Mouse (Mus musculus) hindbrain, postnatal 0 days (tissue): ENCODE data around the gene Adprhl1. TPM values are rescaled to one million over a fixed set of nuclear protein-coding genes. Genes with fewer than 3 reads are reported as not detected.
A peak's percentile ranks its signal among the peaks of the same experiment; 100 is the strongest.

Experiments
- ATAC-seq: fragments of 200-750 bp; cut with Nextera tagmentation; 2 replicates; pipeline ENCODE4 v1.8.0; 2017; ENCODE audit warnings: mild to moderate bottlenecking, moderate TSS enrichment, moderate library complexity
- DNase-seq: peaks from one replicate; pipeline ENCODE4 v3.0.0-alpha.2; 2015; ENCODE audit warnings: low spot score
- H3K27ac ChIP-seq: fragments of 300-500 bp; sonication (generic); 2 replicates; pipeline ENCODE4 v1.5.1; 2014; ENCODE audit warnings: mild to moderate bottlenecking
- H3K27me3 ChIP-seq: fragments of 300-500 bp; sonication (generic); 2 replicates; pipeline ENCODE4 v1.6.1; 2014; ENCODE audit warnings: low read length, mixed read lengths; ENCODE audit not compliant: insufficient read depth
- H3K36me3 ChIP-seq: fragments of 300-500 bp; sonication (generic); 2 replicates; pipeline ENCODE4 v1.6.1; 2014; ENCODE audit warnings: low read length, mixed read lengths; ENCODE audit not compliant: insufficient read depth
- H3K4me1 ChIP-seq: fragments of 300-500 bp; sonication (generic); 2 replicates; pipeline ENCODE4 v1.6.1; 2014; ENCODE audit warnings: antibody characterized with exemption, low read length, mixed read lengths; ENCODE audit not compliant: insufficient read depth
- H3K4me2 ChIP-seq: fragments of 300-500 bp; sonication (generic); 2 replicates; pipeline ENCODE4 v1.6.1; 2014; ENCODE audit warnings: low read depth, mild to moderate bottlenecking, low read length, moderate library complexity, mixed read lengths
- H3K4me3 ChIP-seq: fragments of 300-500 bp; sonication (generic); 2 replicates; pipeline ENCODE4 v1.5.1; 2014; ENCODE audit warnings: low read length
- H3K9ac ChIP-seq: fragments of 300-500 bp; sonication (generic); replicated peaks from 2 replicates; pipeline ENCODE4 v1.6.1; 2014; ENCODE audit warnings: mild to moderate bottlenecking, low read length, moderate library complexity, mixed read lengths
- H3K9me3 ChIP-seq: fragments of 300-500 bp; sonication (generic); 2 replicates; pipeline ENCODE4 v1.6.1; 2016; ENCODE audit warnings: low read length, mixed read lengths
- CTCF ChIP-seq: IDR thresholded peaks from 2 replicates; pipeline ENCODE4 v1.5.1; 2016; ENCODE audit warnings: antibody characterized with exemption, control low read depth, low read depth
- WGBS: fragments of 180-500 bp; shearing (Covaris S2); extraction: QIAGEN DNeasy Blood & Tissue Kit; methylation state at CpG from one replicate; pipeline ENCODE4 v1.1.7; 2014; 5-methylcytosine and 5-hydroxymethylcytosine counted together
- polyA plus RNA-seq: library from polyadenylated mRNA; unstranded; fragments of >200 nt; fragmentation: Nextera tagmentation; extraction: Ambion mirVana; gene quantifications from 2 replicates; pipeline ENCODE4 v1.2.1, GENCODE M21; 2015
- total RNA-seq: library from RNA; depleted of rRNA; stranded (reverse); fragments of >200 nt; gene quantifications from 2 replicates; pipeline ENCODE4 v1.2.3, GENCODE M21; 2014

Adprhl1 gene
- total and polyA plus RNA-seq, 2 experiments from 2014 or later = 0.14 TPM; not detected in 1

DNA sequence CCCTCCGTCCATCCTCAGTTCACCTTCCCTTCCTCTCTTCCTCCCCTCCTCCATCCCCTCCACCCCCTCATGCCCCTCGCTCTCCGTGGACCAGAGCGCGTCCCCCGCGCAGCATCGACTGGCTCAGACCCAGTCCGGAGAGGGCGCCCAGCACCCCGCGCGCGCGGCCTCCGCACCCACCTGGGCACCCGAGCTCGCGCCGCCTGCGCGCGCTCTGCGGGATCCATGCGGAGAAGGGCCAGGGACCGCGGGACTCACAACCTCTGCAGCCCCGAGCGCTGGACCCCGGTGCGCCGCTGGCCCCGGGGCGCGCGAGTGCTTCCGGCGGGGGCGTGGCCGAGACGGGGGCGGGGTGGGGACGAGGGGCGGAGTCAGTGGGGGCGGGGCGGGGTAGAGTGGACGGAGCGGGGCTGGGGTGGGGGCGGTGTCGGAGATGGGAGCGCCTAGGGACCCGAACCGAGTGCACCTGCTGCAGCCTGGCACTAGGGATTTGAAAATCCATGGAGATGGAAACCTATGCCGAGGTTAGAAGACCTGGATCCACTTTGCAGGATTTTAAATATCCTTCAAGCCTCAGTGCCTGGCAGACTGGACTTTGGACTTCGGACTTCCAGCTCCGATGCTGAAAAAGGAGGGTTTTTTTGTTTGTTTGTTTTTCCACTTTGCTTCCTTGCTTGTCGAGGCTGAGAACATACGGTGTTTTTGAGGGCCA, 53.5 kb downstream of the Adprhl1 start, which contains the start of gene Grtp1:
Grtp1 (minus strand) TSS at position 320 of the 712 bp plus-strand sequence.
- Histone ChIP-seq H3K4me2 (peak within 1 kb of the TSS; percentile 79), H3K36me3 (no peaks in the 10 kb centered on the region), H3K27ac (no peak within 1 kb of the TSS), H3K9ac (peak within 1 kb of the TSS; percentile 65), H3K4me3 (peak within 1 kb of the TSS; percentile 70), H3K9me3 (no peaks in the 10 kb centered on the region), H3K27me3 (peaks cover 15% of the 10 kb centered on the region; the same call in 1 of the 2 replicates), H3K4me1 (peaks cover 10% of the 10 kb centered on the region; the same call in 1 of the 2 replicates)
- WGBS = under 1% methylated on average over 53 of the region's 58 CpGs
- ATAC-seq = peak; percentile 74
- peak; percentile 52 for DNase-seq
- TF ChIP-seq CTCF = no peak

DNA sequence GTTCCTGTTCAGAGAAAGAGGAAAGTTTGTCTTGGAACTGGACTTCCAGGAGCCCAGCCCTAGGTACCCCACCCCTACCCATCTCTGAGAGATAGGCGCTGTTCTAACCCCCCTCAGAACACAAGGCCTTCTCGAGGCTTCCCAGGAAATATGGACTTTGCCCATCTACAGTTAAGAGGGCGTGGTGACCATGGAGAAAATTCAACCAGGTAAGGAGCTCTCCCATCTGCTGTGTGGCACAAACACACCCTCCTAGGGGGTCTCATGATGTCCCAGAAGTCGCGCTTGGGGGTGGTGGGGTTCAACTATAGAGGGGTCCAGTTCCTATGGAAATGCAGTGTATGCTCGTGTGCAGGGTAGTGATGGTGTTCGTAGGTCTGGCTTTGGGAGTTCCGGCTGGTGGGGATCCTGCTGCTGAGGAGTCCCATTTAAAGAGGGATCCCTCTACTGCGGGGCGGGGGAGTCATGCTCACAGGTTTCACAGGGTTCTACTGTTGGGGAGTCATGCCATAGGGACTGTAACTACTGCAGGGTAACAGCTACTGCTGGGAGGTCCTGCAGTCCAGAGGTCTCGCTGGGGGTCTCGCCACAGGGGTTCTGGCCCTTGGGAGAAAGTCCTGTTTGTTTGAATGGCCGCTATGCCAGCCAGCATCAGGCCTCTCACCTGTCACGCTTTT, 54.4 kb downstream of the Adprhl1 start:
- Histone ChIP-seq H3K27me3 (peaks cover 15% of the 10 kb centered on the region; the same call in 1 of the 2 replicates), H3K9ac (no peak overlapping the region; the same call in 1 of the 2 replicates), H3K4me2 (peak overlapping the region; percentile 79), H3K4me3 (peak overlapping the region; percentile 70), H3K36me3 (no peaks in the 10 kb centered on the region), H3K27ac (no peak overlapping the region), H3K9me3 (no peaks in the 10 kb centered on the region), H3K4me1 (peaks cover 10% of the 10 kb centered on the region; the same call in 1 of the 2 replicates)
- no peak for DNase-seq
- no peak for TF ChIP-seq CTCF
- 27% methylated on average over 14 of the region's 14 CpGs for WGBS
- ATAC-seq = no peak

DNA sequence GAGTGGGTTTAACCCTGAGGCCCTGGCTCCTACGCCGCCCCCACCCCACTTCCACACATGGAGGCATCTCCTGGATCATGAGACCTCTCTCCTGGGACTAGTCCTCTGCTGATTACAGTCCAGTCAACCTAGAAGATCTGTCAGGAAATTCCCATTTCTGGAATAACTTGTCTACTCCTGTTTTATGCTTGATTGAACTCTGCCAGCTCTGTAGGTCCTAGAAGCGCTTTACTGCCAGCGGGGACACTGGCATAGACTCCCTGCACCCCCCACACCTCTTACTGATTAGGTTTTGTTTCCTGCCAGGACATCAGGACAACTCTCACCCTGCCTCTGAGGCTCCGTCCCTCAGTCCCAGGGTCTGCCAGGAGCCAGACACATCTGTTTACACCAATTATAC, 56.5 kb downstream of the Adprhl1 start:
- Histone ChIP-seq H3K4me1 (peaks cover 10% of the 10 kb centered on the region; the same call in 1 of the 2 replicates), H3K9me3 (no peaks in the 10 kb centered on the region), H3K9ac (no peak overlapping the region), H3K4me2 (no peak overlapping the region), H3K4me3 (no peak overlapping the region), H3K27me3 (0 out of 2 replicates have a peak, but pooled peaks cover 6% of the 10 kb centered on the region), H3K36me3 (no peaks in the 10 kb centered on the region), H3K27ac (no peak overlapping the region)
- TF ChIP-seq CTCF = no peak
- no peak for DNase-seq
- no peak for ATAC-seq
- WGBS = 79% methylated on average over 5 of the region's 5 CpGs

DNA sequence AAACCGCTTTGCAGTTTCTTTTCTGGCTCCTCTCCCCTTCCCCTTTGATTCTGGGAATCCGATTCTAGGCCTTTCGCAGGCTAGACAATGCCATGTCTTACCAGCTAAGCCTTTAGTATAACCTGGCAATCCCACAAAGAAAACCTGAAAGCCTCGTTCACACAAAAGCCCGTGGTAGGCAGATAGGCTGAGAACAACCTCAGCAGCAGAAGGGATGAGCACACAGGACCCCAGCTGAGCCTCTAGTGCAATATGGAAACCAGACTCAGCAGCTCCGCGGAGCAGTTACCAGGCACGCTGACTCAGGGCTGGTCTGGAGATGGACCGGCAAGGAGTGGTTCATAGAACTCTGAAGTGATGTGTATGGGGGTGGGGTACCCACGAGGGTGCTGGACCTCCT, 59.1 kb downstream of the Adprhl1 start:
- no peak overlapping the region for H3K4me2 ChIP-seq
- H3K9ac ChIP-seq = peak overlapping the region; percentile 37; the same call in 1 of the 2 replicates
- no peaks in the 10 kb centered on the region for H3K27me3 ChIP-seq
- TF ChIP-seq CTCF = no peak
- H3K36me3 ChIP-seq = no peaks in the 10 kb centered on the region
- no peaks in the 10 kb centered on the region for H3K9me3 ChIP-seq
- WGBS = 31% methylated on average over 10 of the region's 10 CpGs
- H3K4me1 ChIP-seq = peaks cover 3% of the 10 kb centered on the region; the same call in 1 of the 2 replicates
- ATAC-seq (peak; percentile 67; the same call in 1 of the 2 replicates), DNase-seq (peak; percentile 20)
- no peak overlapping the region for H3K4me3 ChIP-seq
- H3K27ac ChIP-seq = peak overlapping the region; percentile 70; the same call in 1 of the 2 replicates

DNA sequence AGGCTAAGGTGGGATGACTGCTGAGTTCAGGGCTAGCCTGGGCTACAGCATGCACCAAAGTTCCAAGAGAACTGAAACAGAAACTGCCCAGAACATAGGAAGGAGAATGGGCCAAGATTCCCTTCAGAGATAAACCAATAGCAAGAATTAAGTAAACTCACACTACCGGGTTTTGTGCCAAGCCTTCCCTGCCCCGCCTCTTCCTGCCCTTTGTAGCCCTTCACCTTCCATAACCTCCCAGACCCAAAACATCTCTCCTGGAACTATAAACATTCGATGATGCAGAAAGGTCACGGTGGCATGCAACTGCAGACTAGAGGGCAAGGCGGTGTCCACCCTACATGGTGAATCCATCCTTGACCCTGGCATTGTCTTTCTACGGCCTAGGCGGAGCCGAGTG, 63.7 kb downstream of the Adprhl1 start:
- no peaks in the 10 kb centered on the region for H3K9me3 ChIP-seq
- H3K4me3 ChIP-seq = no peak overlapping the region
- 91% methylated on average over 8 of the region's 8 CpGs for WGBS
- no peak overlapping the region for H3K27ac ChIP-seq
- DNase-seq = no peak
- TF ChIP-seq CTCF = no peak
- ATAC-seq = no peak
- H3K4me2 ChIP-seq = no peak overlapping the region
- H3K9ac ChIP-seq = no peak overlapping the region
- H3K4me1 ChIP-seq = no peaks in the 10 kb centered on the region
- no peaks in the 10 kb centered on the region for H3K27me3 ChIP-seq
- no peaks in the 10 kb centered on the region for H3K36me3 ChIP-seq

DNA sequence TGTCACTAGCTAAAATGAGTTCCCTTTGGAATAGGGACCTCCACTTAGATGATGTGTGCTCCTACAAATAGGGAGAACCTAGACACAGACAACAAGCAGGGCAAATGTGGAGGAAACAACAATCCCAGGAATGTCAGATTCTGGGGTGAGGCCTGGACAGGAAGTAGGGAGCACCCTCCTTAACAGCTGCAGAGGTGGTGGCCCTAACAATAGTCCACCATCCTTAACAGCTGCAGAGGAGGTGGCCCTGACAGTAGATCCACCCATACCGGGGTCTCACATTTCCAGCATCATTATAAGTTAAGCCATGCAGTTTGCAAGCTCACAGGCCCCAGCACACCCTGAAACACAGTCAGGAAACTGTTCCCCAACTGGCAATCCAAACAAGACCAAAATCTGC, 65.1 kb downstream of the Adprhl1 start:
- H3K27me3 ChIP-seq = no peaks in the 10 kb centered on the region
- H3K27ac ChIP-seq = no peak overlapping the region
- H3K4me3 ChIP-seq = no peak overlapping the region
- WGBS = 100% methylated on average over 1 of the region's 1 CpGs
- H3K9ac ChIP-seq = no peak overlapping the region
- H3K36me3 ChIP-seq = no peaks in the 10 kb centered on the region
- H3K9me3 ChIP-seq = no peaks in the 10 kb centered on the region
- no peaks in the 10 kb centered on the region for H3K4me1 ChIP-seq
- TF ChIP-seq CTCF = no peak
- H3K4me2 ChIP-seq = no peak overlapping the region
- ATAC-seq (no peak), DNase-seq (no peak)
